Mouse (Mus musculus): Measurements from ENCODE around the gene Mup10.
"Not testable (repeated sequence)": the region's sequence is repeated elsewhere in the genome, so short reads cannot be mapped to it uniquely, and the experiment has no call there.

The Mup10 gene

GRCm38 (mm10) chr4:60582099-60582498 is at the start of gene Mup10:
TSS of gene Mup10 (minus strand) at chr4:60582199.
- CTCF ChIA-PET: not testable (repeated sequence)

Data from spleen, embryonic (tissue).